Mouse (Mus musculus): ENCODE data around the gene Olfr1000. TPM values are rescaled to one million over a fixed set of nuclear protein-coding genes. Genes with fewer than 3 reads are reported as not detected.
"Not testable (repeated sequence)": the region's sequence is repeated elsewhere in the genome, so short reads cannot be mapped to it uniquely, and the experiment has no call there.

Olfr1000 gene
- polyA plus RNA-seq (2015; fragmentation: Nextera tagmentation; extraction: Ambion mirVana), result not detected in 2 replicates

DNA sequence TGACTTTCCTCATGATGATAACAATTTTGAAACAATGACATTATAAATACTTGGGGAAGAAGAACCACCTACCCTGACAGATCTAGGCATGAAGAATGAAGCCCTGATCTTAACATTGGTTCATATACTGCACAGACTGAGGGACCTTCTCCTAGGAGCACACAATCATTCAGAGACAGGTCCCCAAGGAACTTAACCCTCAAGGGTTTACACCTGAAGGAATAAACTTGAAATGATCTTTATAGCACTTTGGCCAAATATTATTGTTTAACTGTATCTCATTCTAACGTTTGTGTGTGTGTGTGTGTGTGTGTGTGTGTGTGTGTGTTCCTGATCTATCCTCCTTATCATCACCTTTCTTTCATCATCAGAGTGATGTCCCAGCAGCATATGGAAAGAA, at the start of gene Olfr1000:
Gene Olfr1000 (minus strand): TSS at position 101 of the 400 bp plus-strand sequence.
- Histone ChIP-seq H3K4me3 (ENCODE audit: low read length) (no peak within 1 kb of the TSS), H3K9ac (ENCODE audit: low read length) (no peak within 1 kb of the TSS), H3K4me2 (ENCODE audit: low read depth, low read length) (no peak within 1 kb of the TSS), H3K27me3 (ENCODE audit: control insufficient read depth, insufficient read depth, low read depth, low read length) (no peaks in the 10 kb centered on the region), H3K27ac (ENCODE audit: low read length) (no peak within 1 kb of the TSS), H3K36me3 (ENCODE audit: control insufficient read depth, insufficient read depth, low read length) (no peaks in the 10 kb centered on the region), H3K9me3 (ENCODE audit: control insufficient read depth, low read length) (no peaks in the 10 kb centered on the region), H3K4me1 (replicated peaks; ENCODE audit: control insufficient read depth, insufficient read depth, low read length) (no peaks in the 10 kb centered on the region)
- WGBS, result 52% methylated on average over 1 of the region's 1 CpGs
- ATAC-seq (ENCODE audit: low read depth), result no peak

DNA sequence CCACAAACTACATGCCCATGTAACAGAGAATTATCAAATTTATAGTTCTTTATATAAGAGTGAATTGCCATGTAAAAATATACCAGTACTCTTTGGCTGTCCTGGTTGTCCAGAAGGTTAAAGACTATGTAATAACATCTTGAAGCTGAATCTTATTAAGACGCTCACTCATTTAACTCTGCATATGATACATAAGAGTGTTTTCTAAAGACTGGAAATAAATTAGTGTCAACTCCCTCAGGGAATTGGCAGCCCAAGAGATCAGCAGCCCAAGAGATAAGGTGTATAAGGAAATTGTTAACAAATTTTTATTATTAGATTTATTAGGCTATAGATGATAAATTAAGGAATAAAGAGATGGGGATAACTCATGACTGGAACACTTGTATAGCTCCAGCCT, 38.9 kb upstream of the Olfr1000 start, which contains the start of gene Olfr1002:
Gene Olfr1002 (minus strand): TSS at position 101 of the 400 bp plus-strand sequence.
- no peak within 1 kb of the TSS for H3K27ac ChIP-seq (ENCODE audit: low read length)
- H3K4me3 ChIP-seq (ENCODE audit: low read length), result no peak within 1 kb of the TSS
- WGBS, result 91% methylated on average over 1 of the region's 1 CpGs
- H3K36me3 ChIP-seq (ENCODE audit: control insufficient read depth, insufficient read depth, low read length), result no peaks in the 10 kb centered on the region
- no peaks in the 10 kb centered on the region for H3K27me3 ChIP-seq (ENCODE audit: control insufficient read depth, insufficient read depth, low read depth, low read length)
- no peaks in the 10 kb centered on the region for H3K4me1 ChIP-seq (replicated peaks; ENCODE audit: control insufficient read depth, insufficient read depth, low read length)
- no peak within 1 kb of the TSS for H3K9ac ChIP-seq (ENCODE audit: low read length)
- ATAC-seq (ENCODE audit: low read depth), result no peak
- no peak within 1 kb of the TSS for H3K4me2 ChIP-seq (ENCODE audit: low read depth, low read length)
- H3K9me3 ChIP-seq (ENCODE audit: control insufficient read depth, low read length), result no peaks in the 10 kb centered on the region

DNA sequence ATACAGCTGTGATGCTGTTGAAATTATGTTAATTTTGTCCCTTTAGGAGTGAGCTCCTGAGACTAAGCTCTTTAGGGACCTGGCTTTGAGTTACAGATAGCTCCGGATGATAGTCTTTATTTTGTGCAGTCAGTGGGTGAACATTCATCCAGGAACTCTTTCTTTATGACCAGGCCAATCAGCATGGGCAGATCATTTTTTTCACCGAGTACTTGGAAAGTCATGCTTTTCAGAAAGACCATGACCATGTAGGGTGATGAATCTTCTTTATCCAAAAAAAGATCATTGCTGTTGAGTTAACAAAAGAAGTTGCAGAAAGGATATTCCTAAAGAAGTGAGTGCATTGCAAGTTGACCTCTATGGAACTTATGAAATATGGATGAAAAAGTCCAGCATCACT, 23.1 kb downstream of the Olfr1000 start, which contains the start of gene Olfr998:
Gene Olfr998 (plus strand): TSS at position 301 of the 400 bp plus-strand sequence.
- not testable (repeated sequence) for H3K9me3 ChIP-seq (ENCODE audit: control insufficient read depth, low read length); H3K4me2 ChIP-seq (ENCODE audit: low read depth, low read length); H3K27ac ChIP-seq (ENCODE audit: low read length); H3K4me3 ChIP-seq (ENCODE audit: low read length); H3K4me1 ChIP-seq (replicated peaks; ENCODE audit: control insufficient read depth, insufficient read depth, low read length); H3K36me3 ChIP-seq (ENCODE audit: control insufficient read depth, insufficient read depth, low read length); H3K27me3 ChIP-seq (ENCODE audit: control insufficient read depth, insufficient read depth, low read depth, low read length); H3K9ac ChIP-seq (ENCODE audit: low read length); ATAC-seq (ENCODE audit: low read depth)
- WGBS, result 86% methylated on average over 2 of the region's 2 CpGs

DNA sequence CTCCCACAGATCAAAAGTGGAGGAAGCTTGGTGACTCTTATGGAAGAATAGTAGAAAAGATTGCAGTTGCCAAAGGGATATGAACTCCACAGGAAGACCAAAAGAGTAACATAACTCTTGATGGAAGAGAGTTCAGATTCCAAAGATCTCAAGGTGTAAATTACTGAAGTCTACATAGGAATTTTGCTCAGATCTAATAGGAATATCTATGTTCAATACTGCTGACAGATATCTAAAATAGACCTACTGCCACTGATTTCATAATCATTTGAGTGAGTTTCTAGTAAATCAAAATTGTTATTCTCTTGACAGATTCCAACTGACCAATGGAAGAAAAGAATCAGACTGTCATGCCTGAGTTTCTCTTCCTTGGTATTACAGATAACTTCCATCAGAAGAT, 32.8 kb downstream of the Olfr1000 start, which contains the start of gene Olfr996:
Gene Olfr996 (plus strand): TSS at position 301 of the 400 bp plus-strand sequence.
- no peak within 1 kb of the TSS for H3K27ac ChIP-seq (ENCODE audit: low read length)
- no peaks in the 10 kb centered on the region for H3K4me1 ChIP-seq (replicated peaks; ENCODE audit: control insufficient read depth, insufficient read depth, low read length)
- H3K9me3 ChIP-seq (ENCODE audit: control insufficient read depth, low read length), result no peaks in the 10 kb centered on the region
- H3K27me3 ChIP-seq (ENCODE audit: control insufficient read depth, insufficient read depth, low read depth, low read length), result no peaks in the 10 kb centered on the region
- no peaks in the 10 kb centered on the region for H3K36me3 ChIP-seq (ENCODE audit: control insufficient read depth, insufficient read depth, low read length)
- H3K4me3 ChIP-seq (ENCODE audit: low read length), result no peak within 1 kb of the TSS
- no peak within 1 kb of the TSS for H3K4me2 ChIP-seq (ENCODE audit: low read depth, low read length)
- H3K9ac ChIP-seq (ENCODE audit: low read length), result no peak within 1 kb of the TSS
- no peak for ATAC-seq (ENCODE audit: low read depth)

DNA sequence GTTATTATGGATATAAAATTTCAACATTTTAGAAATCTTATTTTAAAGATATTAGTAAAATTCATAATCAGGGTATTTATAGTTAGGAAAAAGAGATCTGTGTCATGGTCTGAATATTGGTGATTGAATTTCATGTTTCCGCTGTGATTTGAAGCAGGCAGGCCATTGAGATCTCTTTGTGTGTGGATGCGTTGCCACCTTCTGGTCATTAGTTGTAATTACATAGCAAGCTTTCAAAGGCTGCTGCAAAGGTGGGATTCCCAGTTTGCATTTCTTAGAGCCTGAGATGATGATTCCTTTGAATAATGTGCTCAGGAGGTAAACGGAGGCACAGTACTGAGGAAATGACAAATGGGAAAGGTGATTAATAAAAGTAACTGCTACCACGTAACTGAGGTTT, 50.5 kb downstream of the Olfr1000 start:
- Histone ChIP-seq H3K4me2 (ENCODE audit: low read depth, low read length) (no peak overlapping the region), H3K27ac (ENCODE audit: low read length) (no peak overlapping the region), H3K9me3 (ENCODE audit: control insufficient read depth, low read length) (no peaks in the 10 kb centered on the region), H3K4me3 (ENCODE audit: low read length) (no peak overlapping the region), H3K4me1 (replicated peaks; ENCODE audit: control insufficient read depth, insufficient read depth, low read length) (no peaks in the 10 kb centered on the region), H3K27me3 (ENCODE audit: control insufficient read depth, insufficient read depth, low read depth, low read length) (no peaks in the 10 kb centered on the region), H3K9ac (ENCODE audit: low read length) (no peak overlapping the region), H3K36me3 (ENCODE audit: control insufficient read depth, insufficient read depth, low read length) (no peaks in the 10 kb centered on the region)
- 17% methylated on average over 4 of the region's 4 CpGs for WGBS
- no peak for ATAC-seq (ENCODE audit: low read depth)

DNA sequence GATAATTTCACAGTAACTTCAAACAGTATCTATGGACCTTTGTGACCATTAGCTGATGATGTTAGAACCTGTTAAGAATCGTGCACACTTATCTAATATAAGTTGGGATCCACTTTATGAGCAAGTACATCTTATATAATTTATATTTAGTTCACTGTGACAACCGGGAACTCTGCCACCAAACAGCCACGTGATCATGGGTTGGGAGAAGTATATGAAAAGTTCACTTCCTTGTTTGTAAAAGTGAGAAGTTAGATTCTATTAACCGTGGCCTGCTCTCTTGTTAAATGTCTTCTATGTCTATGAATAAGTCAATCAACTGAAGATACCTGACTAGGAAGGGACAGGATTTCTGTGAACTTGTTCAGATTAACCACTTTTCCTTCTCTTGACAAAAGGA, 51.5 kb downstream of the Olfr1000 start:
- Histone ChIP-seq H3K4me3 (ENCODE audit: low read length) (no peak overlapping the region), H3K27ac (ENCODE audit: low read length) (no peak overlapping the region), H3K4me1 (replicated peaks; ENCODE audit: control insufficient read depth, insufficient read depth, low read length) (no peaks in the 10 kb centered on the region), H3K27me3 (ENCODE audit: control insufficient read depth, insufficient read depth, low read depth, low read length) (no peaks in the 10 kb centered on the region), H3K36me3 (ENCODE audit: control insufficient read depth, insufficient read depth, low read length) (no peaks in the 10 kb centered on the region), H3K9me3 (ENCODE audit: control insufficient read depth, low read length) (no peaks in the 10 kb centered on the region), H3K4me2 (ENCODE audit: low read depth, low read length) (no peak overlapping the region), H3K9ac (ENCODE audit: low read length) (no peak overlapping the region)
- 34% methylated on average over 4 of the region's 4 CpGs for WGBS
- no peak for ATAC-seq (ENCODE audit: low read depth)

Other genes starting within 250 kb of the Olfr1000 start
- not detected in 2 replicates for gene Olfr988, start 248.7 kb downstream of the Olfr1000 start, polyA plus RNA-seq (2015; fragmentation: Nextera tagmentation; extraction: Ambion mirVana)
- not detected in 2 replicates for gene Olfr992, start 202.4 kb downstream of the Olfr1000 start, polyA plus RNA-seq (2015; fragmentation: Nextera tagmentation; extraction: Ambion mirVana)
- not detected in 2 replicates for gene Olfr993, start 197.0 kb downstream of the Olfr1000 start, polyA plus RNA-seq (2015; fragmentation: Nextera tagmentation; extraction: Ambion mirVana)
- not detected in 2 replicates for gene Olfr994, start 175.5 kb downstream of the Olfr1000 start, polyA plus RNA-seq (2015; fragmentation: Nextera tagmentation; extraction: Ambion mirVana)
- gene Olfr995, start 168.3 kb downstream of the Olfr1000 start, polyA plus RNA-seq (2015; fragmentation: Nextera tagmentation; extraction: Ambion mirVana), result not detected in 2 replicates
- 0.41 and 0.50 TPM in 2 replicates for gene 4833423E24Rik, start 92.9 kb downstream of the Olfr1000 start, polyA plus RNA-seq (2015; fragmentation: Nextera tagmentation; extraction: Ambion mirVana)
- gene Olfr996, start 32.7 kb downstream of the Olfr1000 start, polyA plus RNA-seq (2015; fragmentation: Nextera tagmentation; extraction: Ambion mirVana), result not detected in 2 replicates
- gene Olfr998, start 23.0 kb downstream of the Olfr1000 start, polyA plus RNA-seq (2015; fragmentation: Nextera tagmentation; extraction: Ambion mirVana), result not detected in 2 replicates
- not detected in 2 replicates for gene Olfr1002, start 38.8 kb upstream of the Olfr1000 start, polyA plus RNA-seq (2015; fragmentation: Nextera tagmentation; extraction: Ambion mirVana)
- gene Olfr154, start 52.6 kb upstream of the Olfr1000 start, polyA plus RNA-seq (2015; fragmentation: Nextera tagmentation; extraction: Ambion mirVana), result not detected in 2 replicates
- gene Olfr1006, start 66.9 kb upstream of the Olfr1000 start, polyA plus RNA-seq (2015; fragmentation: Nextera tagmentation; extraction: Ambion mirVana), result not detected in 2 replicates
- not detected in 2 replicates for gene Olfr1008, start 77.5 kb upstream of the Olfr1000 start, polyA plus RNA-seq (2015; fragmentation: Nextera tagmentation; extraction: Ambion mirVana)
- gene Olfr1009, start 103.5 kb upstream of the Olfr1000 start, polyA plus RNA-seq (2015; fragmentation: Nextera tagmentation; extraction: Ambion mirVana), result not detected in 2 replicates
- not detected in 2 replicates for gene Olfr1012, start 150.9 kb upstream of the Olfr1000 start, polyA plus RNA-seq (2015; fragmentation: Nextera tagmentation; extraction: Ambion mirVana)
- gene Olfr1013, start 155.2 kb upstream of the Olfr1000 start, polyA plus RNA-seq (2015; fragmentation: Nextera tagmentation; extraction: Ambion mirVana), result not detected in 2 replicates
- not detected in 2 replicates for gene Olfr1014, start 160.8 kb upstream of the Olfr1000 start, polyA plus RNA-seq (2015; fragmentation: Nextera tagmentation; extraction: Ambion mirVana)
- gene Olfr1015, start 170.1 kb upstream of the Olfr1000 start, polyA plus RNA-seq (2015; fragmentation: Nextera tagmentation; extraction: Ambion mirVana), result not detected in 2 replicates
- not detected in 2 replicates for gene Olfr1016, start 190.6 kb upstream of the Olfr1000 start, polyA plus RNA-seq (2015; fragmentation: Nextera tagmentation; extraction: Ambion mirVana)
- not detected in 2 replicates for gene Olfr1018, start 206.6 kb upstream of the Olfr1000 start, polyA plus RNA-seq (2015; fragmentation: Nextera tagmentation; extraction: Ambion mirVana)
- not detected in 2 replicates for gene Olfr1019, start 233.6 kb upstream of the Olfr1000 start, polyA plus RNA-seq (2015; fragmentation: Nextera tagmentation; extraction: Ambion mirVana)
- gene Olfr1020, start 235.1 kb upstream of the Olfr1000 start, polyA plus RNA-seq (2015; fragmentation: Nextera tagmentation; extraction: Ambion mirVana), result not detected in 2 replicates

Measured in lung, embryonic 16.5 days (tissue).